Mouse (Mus musculus) kidney, postnatal 36 days (tissue): ENCODE measurements around the gene Tomm20l.

Experiments used
- DNase-seq, 2 experiments: peaks; one replicate each; pipeline ENCODE4 v3.0.0; 2021 to 2022; ENCODE audit warnings: mixed read lengths in 2 of 2

Gene Tomm20l

GRCm38 (mm10) chr12:71157974-71158373 lies 46.7 kb downstream of the Tomm20l start:
- no peak for DNase-seq

- no peak for DNase-seq
These were observed 53.2 kb downstream of the Tomm20l start for GRCm38 (mm10) chr12:71164410-71164809.

GRCm38 (mm10) chr12:71169911-71170310 lies 58.7 kb downstream of the Tomm20l start:
- no peak for DNase-seq
